Mouse (Mus musculus) embryonic facial prominence, embryonic 12.5 days (tissue): ENCODE measurements around the gene Abl2. TPM values are rescaled to one million over a fixed set of nuclear protein-coding genes. Genes with fewer than 3 reads are reported as not detected.

Experiments
- ATAC-seq: fragments of 200-750 bp; cut with Nextera tagmentation; 2 replicates; pipeline ENCODE4 v1.8.0; 2017; ENCODE audit not compliant: insufficient number of reproducible peaks, insufficient read depth, low FRiP score, low TSS enrichment
- H3K27ac ChIP-seq: fragments of 300-500 bp; sonication (generic); 2 replicates; pipeline ENCODE4 v1.5.1; 2016; ENCODE audit warnings: mild to moderate bottlenecking
- H3K27me3 ChIP-seq: fragments of 300-500 bp; sonication (generic); 2 replicates; pipeline ENCODE4 v1.6.1; 2016; ENCODE audit warnings: mild to moderate bottlenecking, moderate library complexity
- H3K36me3 ChIP-seq: fragments of 300-500 bp; sonication (generic); 2 replicates; pipeline ENCODE4 v1.6.1; 2016; ENCODE audit warnings: mild to moderate bottlenecking
- H3K4me1 ChIP-seq: fragments of 300-500 bp; sonication (generic); 2 replicates; pipeline ENCODE4 v1.6.1; 2016
- H3K4me2 ChIP-seq: fragments of 300-500 bp; sonication (generic); replicated peaks from 2 replicates; pipeline ENCODE4 v1.6.1; 2016; ENCODE audit warnings: mild to moderate bottlenecking, moderate library complexity
- H3K4me3 ChIP-seq: fragments of 300-500 bp; sonication (generic); 2 replicates; pipeline ENCODE4 v1.5.1; 2016; ENCODE audit warnings: mild to moderate bottlenecking
- H3K9ac ChIP-seq: fragments of 300-500 bp; sonication (generic); 2 replicates; pipeline ENCODE4 v1.6.1; 2016; ENCODE audit warnings: mild to moderate bottlenecking, moderate library complexity
- H3K9me3 ChIP-seq: fragments of 300-500 bp; sonication (generic); 2 replicates; pipeline ENCODE4 v1.6.1; 2016; ENCODE audit warnings: mild to moderate bottlenecking, moderate library complexity
- WGBS: fragments of 180-500 bp; shearing (Covaris S2); methylation state at CpG from one replicate; pipeline ENCODE4 v1.1.7; 2016; 5-methylcytosine and 5-hydroxymethylcytosine counted together
- polyA plus RNA-seq: library from polyadenylated mRNA; unstranded; fragments of >200 nt; fragmentation: Nextera tagmentation; extraction: Ambion mirVana; gene quantifications from 2 replicates; pipeline ENCODE4 v1.2.1, GENCODE M21; 2016

The Abl2 gene
- polyA plus RNA-seq, 1 experiment from 2014 or later: 6.1 TPM

DNA sequence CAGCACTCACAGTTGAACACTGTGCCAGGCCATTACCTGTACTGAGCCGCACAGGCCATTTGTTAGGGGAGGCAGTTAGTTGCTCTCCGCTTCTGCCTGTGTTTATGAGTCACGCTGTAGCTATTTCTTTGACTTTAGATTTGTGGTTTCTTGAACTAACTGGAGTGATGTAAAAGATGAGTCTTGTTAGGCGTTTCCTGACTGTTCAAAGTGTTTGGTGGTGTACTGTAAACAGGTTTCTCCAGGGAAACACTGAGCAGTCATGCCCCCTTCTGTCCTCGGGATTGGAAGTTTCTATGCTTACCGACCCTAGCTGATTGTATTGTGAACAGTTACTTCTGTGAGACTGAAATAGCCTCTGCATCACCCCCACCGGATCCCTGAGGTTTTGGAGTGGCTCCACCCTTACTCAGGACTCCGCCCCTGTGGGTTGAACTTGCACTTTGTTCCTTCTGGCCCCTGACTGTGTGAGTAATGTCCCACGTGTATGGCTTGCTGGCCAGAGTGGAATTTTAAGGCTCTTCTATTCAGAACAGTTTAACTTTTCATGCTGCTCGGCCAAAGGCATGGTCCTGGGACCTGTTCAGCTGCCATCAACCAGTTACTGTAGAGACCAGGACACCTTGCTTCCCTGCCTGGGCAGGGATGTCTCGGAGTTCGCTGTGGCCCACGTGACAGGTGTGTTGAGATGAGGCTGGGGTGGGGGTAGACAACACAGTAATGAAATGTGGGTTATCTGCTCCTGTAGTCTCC, 57.0 kb downstream of the Abl2 start:
- 0 out of 2 replicates have a peak, but pooled peaks have one; percentile 43 for ATAC-seq
- Histone ChIP-seq H3K4me1 (peaks cover 32% of the 10 kb centered on the region), H3K27me3 (no peaks in the 10 kb centered on the region), H3K9ac (no peak overlapping the region), H3K9me3 (no peaks in the 10 kb centered on the region), H3K27ac (no peak overlapping the region), H3K36me3 (no peaks in the 10 kb centered on the region), H3K4me3 (no peak overlapping the region), H3K4me2 (no peak overlapping the region)
- whole genome bisulfite sequencing: 26% methylated on average over 13 of the region's 13 CpGs

DNA sequence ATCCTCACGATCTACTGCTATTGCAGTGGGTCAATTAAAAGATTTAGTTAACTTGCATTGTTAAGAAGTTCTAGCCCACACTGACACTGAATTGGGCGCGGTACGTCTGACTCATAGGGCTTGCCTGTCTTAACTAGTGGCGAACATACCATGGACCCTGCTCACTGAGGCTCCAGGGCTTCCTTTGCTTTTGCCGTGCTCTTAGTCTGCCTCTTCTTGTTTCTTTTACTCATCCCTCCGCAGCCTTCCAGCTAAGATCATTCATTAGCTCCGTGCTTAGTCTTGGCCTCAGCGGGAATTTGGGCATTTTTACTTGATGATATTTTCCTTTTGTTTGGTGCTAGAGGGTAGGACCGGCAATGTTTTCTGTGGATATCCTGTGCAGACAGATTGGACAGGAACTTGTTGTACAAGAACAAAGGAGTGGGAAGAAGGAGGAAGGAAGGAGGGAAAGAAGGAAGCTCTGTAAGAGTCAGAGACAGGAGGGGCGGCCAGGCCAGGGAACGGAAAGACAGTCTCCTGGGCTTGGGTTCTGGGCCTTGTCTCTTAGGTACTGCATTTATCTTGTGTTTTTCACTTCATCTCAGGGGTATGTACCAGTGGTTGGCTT, 58.5 kb downstream of the Abl2 start:
- 37% methylated on average over 12 of the region's 12 CpGs for WGBS
- H3K27ac ChIP-seq: no peak overlapping the region
- no peaks in the 10 kb centered on the region for H3K27me3 ChIP-seq
- H3K9me3 ChIP-seq: no peaks in the 10 kb centered on the region
- H3K36me3 ChIP-seq: no peaks in the 10 kb centered on the region
- peaks cover 33% of the 10 kb centered on the region for H3K4me1 ChIP-seq
- peak overlapping the region; percentile 13; the same call in 1 of the 2 replicates for H3K4me2 ChIP-seq
- no peak overlapping the region for H3K4me3 ChIP-seq
- no peak for ATAC-seq
- no peak overlapping the region for H3K9ac ChIP-seq

DNA sequence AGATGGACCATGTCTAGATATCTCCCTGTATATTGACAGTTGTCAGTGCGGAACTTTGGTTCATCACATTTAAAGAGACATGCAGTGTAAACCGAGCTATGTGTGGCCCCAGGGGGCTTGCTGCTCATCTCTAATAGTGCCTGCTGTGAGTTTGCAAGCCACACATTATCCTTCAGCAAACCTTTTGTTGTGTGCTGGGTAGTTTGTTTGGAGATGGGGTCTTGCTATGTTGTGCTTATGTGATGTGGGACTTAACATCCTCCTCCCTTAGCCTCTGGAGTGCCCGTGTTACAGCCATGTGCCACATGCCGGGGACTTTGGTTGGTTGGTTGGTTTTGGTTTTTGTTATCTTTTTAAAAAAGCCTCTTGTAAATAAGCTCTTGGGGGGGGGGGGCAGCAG, 59.2 kb downstream of the Abl2 start:
- ATAC-seq: no peak
- H3K36me3 ChIP-seq: peaks cover 5% of the 10 kb centered on the region; the same call in 1 of the 2 replicates
- no peaks in the 10 kb centered on the region for H3K9me3 ChIP-seq
- H3K27me3 ChIP-seq: no peaks in the 10 kb centered on the region
- H3K4me1 ChIP-seq: peaks cover 33% of the 10 kb centered on the region
- WGBS: 50% methylated on average over 4 of the region's 4 CpGs
- H3K9ac ChIP-seq: no peak overlapping the region
- H3K27ac ChIP-seq: no peak overlapping the region
- no peak overlapping the region for H3K4me2 ChIP-seq
- H3K4me3 ChIP-seq: no peak overlapping the region

DNA sequence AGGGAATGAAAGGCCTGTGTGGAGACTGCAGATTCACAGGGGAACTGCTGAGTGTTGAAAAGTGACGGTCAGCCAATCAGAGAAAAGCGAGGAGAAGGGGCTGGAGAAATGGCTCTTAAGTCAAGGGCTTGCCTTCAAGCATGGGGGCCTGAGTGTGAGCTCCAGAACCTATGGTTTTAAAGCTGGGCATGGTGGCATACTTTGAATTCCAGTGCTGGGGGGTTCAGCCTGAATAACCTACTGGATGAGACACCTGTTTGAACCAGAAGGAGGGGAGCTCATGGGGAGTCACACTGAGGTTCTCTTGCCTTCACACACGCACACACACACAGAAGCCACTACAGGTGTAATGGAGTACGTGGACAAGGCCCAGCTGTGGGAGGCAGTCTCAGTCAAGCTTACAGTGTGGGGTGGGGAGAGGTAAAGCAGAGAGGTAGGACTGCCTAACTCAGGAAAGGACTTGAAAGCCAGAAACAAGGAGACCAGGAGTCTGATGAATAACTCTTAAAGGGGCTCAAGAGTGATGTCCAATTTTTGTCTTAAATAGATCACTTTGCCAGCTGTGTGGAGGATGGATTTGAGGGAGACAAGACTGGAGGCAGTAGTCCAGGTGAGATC, 61.8 kb downstream of the Abl2 start:
- Histone ChIP-seq H3K27ac (no peak overlapping the region), H3K4me2 (no peak overlapping the region), H3K4me3 (no peak overlapping the region), H3K27me3 (no peaks in the 10 kb centered on the region), H3K9me3 (no peaks in the 10 kb centered on the region), H3K9ac (no peak overlapping the region), H3K4me1 (peaks cover 21% of the 10 kb centered on the region), H3K36me3 (peaks cover 14% of the 10 kb centered on the region; the same call in 1 of the 2 replicates)
- no peak for ATAC-seq
- 83% methylated on average over 4 of the region's 4 CpGs for WGBS

DNA sequence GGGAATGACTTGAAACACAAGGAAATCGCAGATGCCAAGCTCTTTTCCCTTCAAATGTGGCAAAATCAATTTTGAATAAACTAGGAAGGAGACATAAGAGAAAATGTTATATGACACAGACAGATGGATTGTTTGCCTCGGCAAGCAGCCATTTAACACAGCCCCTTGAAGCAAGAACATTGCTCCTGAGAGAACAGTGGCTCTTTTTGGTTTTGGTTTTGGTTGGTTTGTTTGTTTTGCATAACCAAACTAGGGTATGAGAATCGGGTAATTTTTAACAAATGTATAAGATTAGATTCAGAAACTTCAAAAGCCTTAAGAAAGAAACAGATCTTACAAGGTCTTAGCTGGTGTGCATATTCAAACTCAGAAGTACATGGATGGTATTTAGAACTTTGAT, 62.4 kb downstream of the Abl2 start:
- H3K4me1 ChIP-seq: peaks cover 16% of the 10 kb centered on the region
- peaks cover 19% of the 10 kb centered on the region; the same call in 1 of the 2 replicates for H3K36me3 ChIP-seq
- no peak overlapping the region for H3K4me3 ChIP-seq
- H3K27ac ChIP-seq: no peak overlapping the region
- no peak overlapping the region for H3K9ac ChIP-seq
- no peaks in the 10 kb centered on the region for H3K9me3 ChIP-seq
- H3K4me2 ChIP-seq: no peak overlapping the region
- H3K27me3 ChIP-seq: no peaks in the 10 kb centered on the region
- 70% methylated on average over 3 of the region's 3 CpGs for WGBS
- no peak for ATAC-seq

DNA sequence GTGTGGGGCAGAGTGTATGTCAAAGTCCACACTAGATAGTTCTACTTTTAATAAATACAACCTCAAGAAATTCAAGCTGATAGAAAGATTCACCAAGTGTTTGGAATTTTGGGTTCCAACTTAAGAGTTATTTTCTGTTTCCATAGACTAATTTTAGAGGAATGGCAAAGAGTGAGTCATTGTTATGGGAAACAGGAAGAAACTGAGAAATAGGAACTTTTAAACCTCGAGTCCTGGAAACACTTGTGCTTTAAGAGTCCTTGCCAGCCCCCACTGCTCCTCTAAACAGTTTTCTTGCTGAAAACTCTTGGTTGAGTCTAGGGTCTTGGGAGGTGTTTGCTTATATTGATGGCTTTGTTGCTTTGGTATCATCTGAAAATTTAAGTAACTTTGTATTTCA, 65.6 kb downstream of the Abl2 start:
- ATAC-seq: no peak
- Histone ChIP-seq H3K9ac (no peak overlapping the region), H3K4me2 (no peak overlapping the region), H3K27ac (no peak overlapping the region), H3K4me1 (peaks cover 7% of the 10 kb centered on the region; the same call in 1 of the 2 replicates), H3K36me3 (peaks cover 24% of the 10 kb centered on the region; the same call in 1 of the 2 replicates), H3K9me3 (no peaks in the 10 kb centered on the region), H3K27me3 (no peaks in the 10 kb centered on the region), H3K4me3 (no peak overlapping the region)
- WGBS: 70% methylated on average over 1 of the region's 1 CpGs

DNA sequence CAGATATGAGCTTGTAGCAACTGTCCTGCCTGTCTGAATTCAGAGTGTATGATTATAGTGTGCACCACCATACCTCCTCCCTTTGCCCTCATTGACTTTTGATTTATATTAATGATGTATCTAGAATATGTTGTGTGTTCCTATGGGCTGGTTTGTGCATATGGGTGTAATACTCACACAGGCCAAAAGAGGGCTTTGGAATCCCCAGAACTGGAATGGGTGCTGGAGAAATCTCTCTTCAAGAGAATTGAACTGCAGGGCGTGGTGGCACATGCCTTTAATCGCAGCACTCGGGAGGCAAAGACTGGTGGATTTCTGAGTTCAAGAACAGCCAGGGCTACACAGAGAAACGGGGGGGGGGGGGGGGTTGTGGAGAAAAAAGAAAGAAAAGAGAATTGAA, 68.1 kb downstream of the Abl2 start:
- ATAC-seq: no peak

DNA sequence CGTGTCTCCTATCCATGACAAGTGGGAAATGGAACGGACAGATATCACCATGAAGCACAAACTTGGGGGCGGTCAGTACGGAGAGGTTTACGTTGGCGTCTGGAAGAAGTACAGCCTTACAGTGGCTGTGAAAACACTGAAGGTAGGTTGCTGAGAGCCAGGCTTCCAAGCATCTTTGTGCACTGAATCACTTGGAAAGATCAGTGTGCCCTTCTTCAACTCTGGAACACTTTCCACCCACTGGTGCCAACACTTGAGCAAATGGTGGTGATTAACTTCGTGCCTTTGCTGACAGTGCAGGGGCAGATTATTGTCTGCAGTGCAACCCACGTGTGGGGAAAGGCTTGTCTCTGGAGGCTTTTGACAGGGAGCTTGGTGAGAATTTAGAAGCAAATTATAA, 71.4 kb downstream of the Abl2 start:
- Histone ChIP-seq H3K27me3 (no peaks in the 10 kb centered on the region), H3K27ac (no peak overlapping the region), H3K4me2 (no peak overlapping the region), H3K36me3 (peaks cover 60% of the 10 kb centered on the region), H3K9ac (no peak overlapping the region), H3K4me3 (no peak overlapping the region), H3K4me1 (no peaks in the 10 kb centered on the region), H3K9me3 (no peaks in the 10 kb centered on the region)
- WGBS: 93% methylated on average over 8 of the region's 8 CpGs
- no peak for ATAC-seq

More for the DNA sequence above, 68.1 kb downstream of the Abl2 start:
- H3K4me3 ChIP-seq: no peak overlapping the region
- H3K9me3 ChIP-seq: no peaks in the 10 kb centered on the region
- H3K4me1 ChIP-seq: no peaks in the 10 kb centered on the region
- peaks cover 49% of the 10 kb centered on the region for H3K36me3 ChIP-seq
- no peaks in the 10 kb centered on the region for H3K27me3 ChIP-seq
- WGBS: 79% methylated on average over 4 of the region's 4 CpGs
- H3K9ac ChIP-seq: no peak overlapping the region
- no peak overlapping the region for H3K4me2 ChIP-seq
- H3K27ac ChIP-seq: no peak overlapping the region

DNA sequence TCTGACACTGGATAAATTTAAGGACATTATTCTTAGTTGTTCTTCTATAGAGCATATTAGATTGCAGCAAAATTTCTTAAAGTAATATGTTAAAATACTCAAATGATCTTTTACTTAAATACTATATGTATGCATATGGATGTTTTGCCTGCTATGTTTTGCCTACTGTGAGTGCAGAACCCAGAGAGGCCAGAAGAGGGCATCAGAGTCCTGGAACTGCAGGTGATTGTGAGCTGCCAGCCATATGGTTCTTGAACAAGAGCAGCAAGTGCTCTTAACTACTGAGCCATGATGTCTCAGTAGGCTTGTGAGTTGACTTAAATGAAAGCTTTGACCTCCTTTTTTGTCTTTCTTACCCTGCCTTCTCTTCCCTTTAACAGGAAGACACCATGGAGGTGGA, 72.4 kb downstream of the Abl2 start:
- Histone ChIP-seq H3K27me3 (no peaks in the 10 kb centered on the region), H3K4me3 (no peak overlapping the region), H3K36me3 (peaks cover 59% of the 10 kb centered on the region), H3K9ac (no peak overlapping the region), H3K9me3 (no peaks in the 10 kb centered on the region), H3K27ac (no peak overlapping the region), H3K4me1 (no peaks in the 10 kb centered on the region), H3K4me2 (no peak overlapping the region)
- no peak for ATAC-seq

DNA sequence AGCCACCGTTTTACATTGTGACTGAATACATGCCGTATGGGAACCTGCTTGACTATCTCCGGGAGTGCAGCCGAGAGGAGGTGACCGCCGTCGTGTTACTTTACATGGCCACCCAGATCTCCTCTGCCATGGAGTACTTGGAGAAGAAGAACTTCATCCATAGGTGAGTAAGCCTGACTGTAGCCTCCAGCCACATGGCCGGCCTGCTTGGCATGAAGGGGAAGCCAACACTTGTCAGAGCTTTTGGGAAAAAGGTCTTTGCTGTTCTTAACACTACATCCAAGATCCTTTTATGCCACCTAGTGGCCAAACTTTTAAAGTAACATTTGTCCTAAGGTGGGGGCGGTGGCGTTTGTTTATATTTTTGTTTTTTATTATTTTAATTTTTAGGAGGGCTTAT, 74.5 kb downstream of the Abl2 start:
- H3K4me3 ChIP-seq: no peak overlapping the region
- H3K9me3 ChIP-seq: no peaks in the 10 kb centered on the region
- no peak for ATAC-seq
- 77% methylated on average over 10 of the region's 10 CpGs for WGBS
- H3K36me3 ChIP-seq: peaks cover 69% of the 10 kb centered on the region
- no peak overlapping the region for H3K4me2 ChIP-seq
- no peaks in the 10 kb centered on the region for H3K4me1 ChIP-seq
- no peak overlapping the region for H3K27ac ChIP-seq
- H3K9ac ChIP-seq: no peak overlapping the region
- no peaks in the 10 kb centered on the region for H3K27me3 ChIP-seq

DNA sequence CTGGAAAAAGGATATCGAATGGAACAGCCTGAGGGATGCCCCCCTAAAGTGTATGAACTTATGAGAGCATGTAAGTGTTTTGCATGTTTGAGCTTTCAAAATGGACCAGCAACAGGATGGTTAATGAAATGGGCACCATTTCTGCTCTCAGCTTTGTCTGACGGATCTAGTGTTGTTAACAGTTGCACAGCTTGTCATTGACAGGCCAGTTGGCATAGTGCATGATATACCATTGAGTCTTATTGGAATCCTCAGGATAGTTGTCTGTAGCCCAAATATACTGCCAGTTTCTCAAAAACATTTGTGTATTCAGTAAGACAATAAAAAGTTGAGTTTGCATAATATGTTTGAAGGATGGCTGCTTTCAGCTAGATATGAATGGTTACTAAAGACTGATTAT, 76.6 kb downstream of the Abl2 start:
- ATAC-seq: no peak
- Histone ChIP-seq H3K27me3 (no peaks in the 10 kb centered on the region), H3K4me2 (no peak overlapping the region), H3K9ac (no peak overlapping the region), H3K9me3 (no peaks in the 10 kb centered on the region), H3K27ac (no peak overlapping the region), H3K4me1 (no peaks in the 10 kb centered on the region), H3K4me3 (no peak overlapping the region), H3K36me3 (peaks cover 64% of the 10 kb centered on the region)
- 75% methylated on average over 2 of the region's 2 CpGs for WGBS

DNA sequence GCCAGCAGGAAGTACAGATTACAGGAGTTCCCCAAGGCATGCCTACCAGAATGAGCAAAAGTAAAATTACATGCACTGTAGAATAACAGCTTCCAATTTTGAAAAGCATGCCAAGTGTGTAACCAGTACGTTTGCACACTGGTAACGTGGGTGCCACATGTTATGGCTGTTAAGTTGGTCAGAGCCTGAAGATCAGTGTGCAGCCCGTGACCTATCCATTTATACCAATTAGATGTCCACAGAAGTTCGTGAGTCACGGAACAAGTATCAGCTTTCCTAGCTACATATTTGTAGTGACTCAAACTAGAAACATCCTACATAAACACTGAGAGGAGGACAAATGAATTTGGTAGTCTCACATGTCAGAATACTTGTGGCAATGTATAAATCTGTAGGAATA, 80.9 kb downstream of the Abl2 start:
- Histone ChIP-seq H3K4me1 (peaks cover 16% of the 10 kb centered on the region; the same call in 1 of the 2 replicates), H3K9me3 (no peaks in the 10 kb centered on the region), H3K9ac (no peak overlapping the region), H3K27me3 (no peaks in the 10 kb centered on the region), H3K4me2 (no peak overlapping the region), H3K36me3 (peaks cover 57% of the 10 kb centered on the region), H3K27ac (no peak overlapping the region), H3K4me3 (no peak overlapping the region)
- WGBS: 68% methylated on average over 5 of the region's 5 CpGs
- no peak for ATAC-seq
